Mouse (Mus musculus) bone marrow, adult 2 months (tissue): ENCODE results near the gene Slc10a4.

Source experiments
- CTCF ChIP-seq: fragments of 200-500 bp; IDR thresholded peaks from 2 replicates; pipeline ENCODE4 v1.5.1; 2011; ENCODE audit warnings: low read length, control low read depth; ENCODE audit not compliant: control insufficient read depth, insufficient read depth
- POLR2A ChIP-seq: fragments of 200-500 bp; IDR thresholded peaks from 2 replicates; pipeline ENCODE4 v1.6.1; 2011; ENCODE audit warnings: low read depth, mild to moderate bottlenecking, control low read depth, low read length, borderline replicate concordance; ENCODE audit not compliant: control insufficient read depth

- TF ChIP-seq POLR2A = no peak
- no peak for TF ChIP-seq CTCF
Observed at GRCm38 (mm10) chr5:73028646-73029045, 22.0 kb downstream of the Slc10a4 start.
